Mouse (Mus musculus): Measurements from ENCODE around the gene Hdgfl1. TPM values are rescaled to one million over a fixed set of nuclear protein-coding genes. Genes with fewer than 3 reads are reported as not detected.

Gene Hdgfl1
- total RNA-seq (2021), result not detected
- long read RNA-seq, experiment 1, result 0 reads
- long read RNA-seq, experiment 2, result 0 reads

- DNase-seq (ENCODE audit: low spot score in 2 of 2), result no peak
Observed at GRCm38 (mm10) chr13:26769955-26770354, at the start of gene Hdgfl1. Gene Hdgfl1 (minus strand): TSS chr13:26770165.

- no peak for DNase-seq (ENCODE audit: low spot score in 2 of 2)
Observed at GRCm38 (mm10) chr13:26795460-26795859, 25.5 kb upstream of the Hdgfl1 start.

GRCm38 (mm10) chr13:26769424-26769823 is 541 bp downstream of the Hdgfl1 start:
- no peak for DNase-seq (ENCODE audit: low spot score in 2 of 2)

- no peak for DNase-seq (ENCODE audit: low spot score in 2 of 2)
Observed at GRCm38 (mm10) chr13:26761966-26762803, 7.8 kb downstream of the Hdgfl1 start.

- no peak for DNase-seq (ENCODE audit: low spot score in 2 of 2)
Observed at GRCm38 (mm10) chr13:26752863-26753262, 17.1 kb downstream of the Hdgfl1 start.

GRCm38 (mm10) chr13:26752414-26752813 is 17.6 kb downstream of the Hdgfl1 start:
- DNase-seq (ENCODE audit: low spot score in 2 of 2), result no peak

GRCm38 (mm10) chr13:26745760-26746457 is 24.1 kb downstream of the Hdgfl1 start:
- DNase-seq (ENCODE audit: low spot score in 2 of 2), result no peak

GRCm38 (mm10) chr13:26745059-26745759 is 24.8 kb downstream of the Hdgfl1 start:
- DNase-seq (ENCODE audit: low spot score in 2 of 2), result no peak

- DNase-seq (ENCODE audit: low spot score in 2 of 2), result no peak
Observed at GRCm38 (mm10) chr13:26744068-26744467, 25.9 kb downstream of the Hdgfl1 start.

GRCm38 (mm10) chr13:26734981-26735380 is 35.0 kb downstream of the Hdgfl1 start:
- DNase-seq (ENCODE audit: low spot score in 2 of 2), result no peak

GRCm38 (mm10) chr13:26724250-26724649 is 45.7 kb downstream of the Hdgfl1 start:
- no peak for DNase-seq (ENCODE audit: low spot score in 2 of 2)

- no peak for DNase-seq (ENCODE audit: low spot score in 2 of 2)
Observed at GRCm38 (mm10) chr13:26721333-26721732, 48.6 kb downstream of the Hdgfl1 start.

- no peak for DNase-seq (ENCODE audit: low spot score in 2 of 2)
Observed at GRCm38 (mm10) chr13:26720917-26721316, 49.0 kb downstream of the Hdgfl1 start.

GRCm38 (mm10) chr13:26719146-26719715 is 50.7 kb downstream of the Hdgfl1 start:
- no peak for DNase-seq (ENCODE audit: low spot score in 2 of 2)

Measured in left cerebral cortex, adult 18-20 months (tissue).